Mouse (Mus musculus) bone marrow macrophage, adult 2 months (primary cell): ENCODE results near the gene Matn4. TPM values are rescaled to one million over a fixed set of nuclear protein-coding genes. Genes with fewer than 3 reads are reported as not detected.

Source experiments
- H3K27ac ChIP-seq: 2 replicates; pipeline ENCODE4 v1.5.1; 2012; ENCODE audit warnings: low read depth, low read length; ENCODE audit not compliant: insufficient read depth
- H3K4me1 ChIP-seq: 2 replicates; pipeline ENCODE4 v1.6.1; 2012; ENCODE audit warnings: low read length; ENCODE audit not compliant: control insufficient read depth, insufficient read depth
- H3K4me3 ChIP-seq: 2 replicates; pipeline ENCODE4 v1.5.1; 2012; ENCODE audit warnings: mild to moderate bottlenecking, low read length, moderate library complexity; ENCODE audit not compliant: insufficient read depth
- CTCF ChIP-seq: IDR thresholded peaks from 2 replicates; pipeline ENCODE4 v1.5.1; 2012; ENCODE audit warnings: low read depth, mild to moderate bottlenecking, low read length, moderate library complexity
- POLR2A ChIP-seq: IDR thresholded peaks from 2 replicates; pipeline ENCODE4 v1.6.1; 2012; ENCODE audit warnings: mild to moderate bottlenecking, low read depth, low read length, borderline replicate concordance
- polyA plus RNA-seq: library from polyadenylated mRNA; stranded (reverse); fragments of >200 nt; gene quantifications from 2 replicates; pipeline ENCODE4 v1.2.4, GENCODE M21; 2012; ENCODE audit not compliant: missing spikeins, insufficient read depth, insufficient read length

Matn4 gene
- polyA plus RNA-seq, 1 experiment, result not detected

GRCm38 (mm10) chr2:164436961-164437360 lies 32.0 kb upstream of the Matn4 start:
- TF ChIP-seq CTCF, result no peak
- no peak for TF ChIP-seq POLR2A
- no peak overlapping the region for H3K27ac ChIP-seq
- no peak overlapping the region for H3K4me3 ChIP-seq
- peaks cover 77% of the 10 kb centered on the region for H3K4me1 ChIP-seq

- Histone ChIP-seq H3K27ac (no peak overlapping the region), H3K4me1 (peaks cover 77% of the 10 kb centered on the region), H3K4me3 (no peak overlapping the region)
- no peak for TF ChIP-seq POLR2A
- TF ChIP-seq CTCF, result no peak
These were observed 31.4 kb upstream of the Matn4 start for GRCm38 (mm10) chr2:164436215-164436913.

- H3K4me3 ChIP-seq, result no peak overlapping the region
- peaks cover 74% of the 10 kb centered on the region for H3K4me1 ChIP-seq
- TF ChIP-seq POLR2A (no peak), CTCF (no peak)
- H3K27ac ChIP-seq, result no peak overlapping the region
These were observed 30.5 kb upstream of the Matn4 start for GRCm38 (mm10) chr2:164435216-164436090.

- peaks cover 67% of the 10 kb centered on the region for H3K4me1 ChIP-seq
- TF ChIP-seq CTCF (no peak), POLR2A (no peak)
- no peak overlapping the region for H3K4me3 ChIP-seq
- H3K27ac ChIP-seq, result no peak overlapping the region
These were observed 29.7 kb upstream of the Matn4 start for GRCm38 (mm10) chr2:164434681-164435080.

- no peak overlapping the region for H3K27ac ChIP-seq
- H3K4me1 ChIP-seq, result peaks cover 55% of the 10 kb centered on the region
- TF ChIP-seq POLR2A (no peak), CTCF (no peak)
- no peak overlapping the region for H3K4me3 ChIP-seq
These were observed 28.4 kb upstream of the Matn4 start for GRCm38 (mm10) chr2:164433278-164433895.

- no peak overlapping the region for H3K4me3 ChIP-seq
- H3K27ac ChIP-seq, result no peak overlapping the region
- peaks cover 48% of the 10 kb centered on the region for H3K4me1 ChIP-seq
- TF ChIP-seq CTCF (no peak), POLR2A (no peak)
These were observed 27.7 kb upstream of the Matn4 start for GRCm38 (mm10) chr2:164432541-164433191.

GRCm38 (mm10) chr2:164431676-164432465 lies 26.9 kb upstream of the Matn4 start:
- H3K4me3 ChIP-seq, result no peak overlapping the region
- no peak overlapping the region for H3K27ac ChIP-seq
- peaks cover 40% of the 10 kb centered on the region for H3K4me1 ChIP-seq
- no peak for TF ChIP-seq POLR2A
- no peak for TF ChIP-seq CTCF

GRCm38 (mm10) chr2:164430697-164431096 lies 25.7 kb upstream of the Matn4 start:
- Histone ChIP-seq H3K27ac (no peak overlapping the region), H3K4me1 (peaks cover 28% of the 10 kb centered on the region), H3K4me3 (no peak overlapping the region)
- TF ChIP-seq POLR2A (no peak), CTCF (no peak)
